Mouse (Mus musculus) bone marrow macrophage, adult 2 months (primary cell): ENCODE measurements at regions not wholly inside any gene's neighbourhood (a gene's known extent, or its start where the extent isn't known, plus 50 kb on each side); places are given as distances from the start of the nearest gene placed in this dataset.
"Not testable (repeated sequence)": the region's sequence is repeated elsewhere in the genome, so short reads cannot be mapped to it uniquely, and the experiment has no call there.

Source experiments
- CTCF ChIP-seq: IDR thresholded peaks from 2 replicates; pipeline ENCODE4 v1.5.1; 2012; ENCODE audit warnings: low read depth, mild to moderate bottlenecking, low read length, moderate library complexity
- POLR2A ChIP-seq: IDR thresholded peaks from 2 replicates; pipeline ENCODE4 v1.6.1; 2012; ENCODE audit warnings: mild to moderate bottlenecking, low read depth, low read length, borderline replicate concordance

GRCm38 (mm10) chr15:32043670-32044069, 133.4 kb upstream of the Tas2r119 start:
- not testable (repeated sequence) for TF ChIP-seq POLR2A, CTCF
